Mouse (Mus musculus): ENCODE measurements at regions not wholly inside any gene's neighbourhood (a gene's known extent, or its start where the extent isn't known, plus 50 kb on each side); places are given as distances from the start of the nearest gene placed in this dataset.

DNA sequence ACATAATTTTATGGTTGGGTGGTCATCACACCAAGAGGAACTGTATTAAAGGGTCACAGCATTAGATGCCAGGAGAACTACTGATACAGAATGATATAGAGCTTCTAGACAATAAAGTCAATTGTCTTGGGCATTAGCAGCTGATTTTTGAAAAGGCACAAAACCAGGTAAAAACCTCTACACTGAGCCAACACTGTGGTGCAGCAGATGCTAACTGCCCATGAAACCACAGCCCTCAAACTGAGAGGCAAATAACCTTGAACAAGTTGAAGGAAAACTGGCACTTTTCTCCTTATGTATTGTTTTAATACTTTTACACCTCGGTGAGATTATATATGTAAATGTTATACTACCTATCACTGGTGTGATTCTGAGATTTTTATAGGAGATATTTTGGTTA, 195.9 kb upstream of the Vegfc start:
- no peaks in the 10 kb centered on the region for H3K27me3 ChIP-seq
- H3K4me1 ChIP-seq (replicated peaks), result no peaks in the 10 kb centered on the region
- H3K27ac ChIP-seq (replicated peaks), result no peak overlapping the region
- WGBS, result 83% methylated on average over 1 of the region's 1 CpGs
- no peaks in the 10 kb centered on the region for H3K9me3 ChIP-seq
- no peaks in the 10 kb centered on the region for H3K36me3 ChIP-seq
- ATAC-seq (ENCODE audit: low FRiP score, low read depth), result no peak
- H3K4me2 ChIP-seq, result no peak overlapping the region
- no peak overlapping the region for H3K9ac ChIP-seq
- no peak overlapping the region for H3K4me3 ChIP-seq

DNA sequence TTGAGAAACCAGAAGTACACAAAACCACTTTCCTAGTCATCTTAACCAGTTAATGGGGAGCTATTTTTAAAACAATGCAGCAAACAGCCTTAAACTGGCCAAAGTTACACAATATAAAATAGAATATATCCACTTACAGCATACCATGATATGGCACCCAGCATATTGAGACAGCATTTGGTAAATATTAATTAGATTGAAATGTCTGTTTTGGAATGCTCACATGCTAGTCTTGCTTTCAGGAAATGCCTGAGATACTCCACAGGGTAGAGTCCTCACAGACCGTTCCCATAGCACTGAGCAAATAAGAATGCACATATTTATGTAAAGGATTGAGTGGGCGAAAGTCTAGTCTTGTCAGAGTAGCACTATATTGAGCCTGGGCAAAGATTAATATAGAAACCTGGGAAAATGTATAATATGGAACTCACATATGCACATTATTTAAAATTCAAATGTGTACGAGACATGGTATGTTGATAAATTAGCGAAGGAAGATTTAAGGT, 185.1 kb upstream of the Vegfc start:
- WGBS, result 83% methylated on average over 4 of the region's 4 CpGs
- H3K36me3 ChIP-seq, result no peaks in the 10 kb centered on the region

DNA sequence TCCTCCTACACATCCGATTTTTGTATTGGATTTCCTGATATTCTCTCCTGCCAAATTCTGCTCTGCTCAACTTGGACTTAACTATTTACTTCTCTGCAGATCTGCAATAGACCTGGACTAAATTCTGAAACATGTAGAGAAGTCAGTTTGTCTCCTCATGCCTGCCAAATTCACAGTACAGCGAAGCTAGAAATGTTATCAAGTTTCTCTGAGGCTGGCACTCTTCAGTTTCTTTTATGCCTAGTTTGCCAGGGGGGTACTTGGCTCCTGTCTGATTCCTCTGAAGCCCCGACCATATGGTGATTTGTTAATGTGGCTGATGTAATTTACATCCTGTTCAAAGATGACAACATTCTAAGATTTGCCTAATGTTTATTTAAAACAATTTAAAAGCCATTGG, 184.6 kb upstream of the Vegfc start:
- no peak overlapping the region for H3K4me3 ChIP-seq
- WGBS, result 65% methylated on average over 3 of the region's 3 CpGs
- no peak overlapping the region for H3K4me2 ChIP-seq
- no peaks in the 10 kb centered on the region for H3K27me3 ChIP-seq
- H3K27ac ChIP-seq (replicated peaks), result no peak overlapping the region
- no peak for ATAC-seq (ENCODE audit: low FRiP score, low read depth)
- H3K36me3 ChIP-seq, result no peaks in the 10 kb centered on the region
- H3K9me3 ChIP-seq, result no peaks in the 10 kb centered on the region
- no peak overlapping the region for H3K9ac ChIP-seq
- no peaks in the 10 kb centered on the region for H3K4me1 ChIP-seq (replicated peaks)

More for the DNA sequence above, 185.1 kb upstream of the Vegfc start:
- no peaks in the 10 kb centered on the region for H3K27me3 ChIP-seq
- no peak overlapping the region for H3K9ac ChIP-seq
- no peak overlapping the region for H3K27ac ChIP-seq (replicated peaks)
- ATAC-seq (ENCODE audit: low FRiP score, low read depth), result no peak
- H3K4me2 ChIP-seq, result no peak overlapping the region
- H3K4me3 ChIP-seq, result no peak overlapping the region
- H3K4me1 ChIP-seq (replicated peaks), result no peaks in the 10 kb centered on the region
- H3K9me3 ChIP-seq, result no peaks in the 10 kb centered on the region

DNA sequence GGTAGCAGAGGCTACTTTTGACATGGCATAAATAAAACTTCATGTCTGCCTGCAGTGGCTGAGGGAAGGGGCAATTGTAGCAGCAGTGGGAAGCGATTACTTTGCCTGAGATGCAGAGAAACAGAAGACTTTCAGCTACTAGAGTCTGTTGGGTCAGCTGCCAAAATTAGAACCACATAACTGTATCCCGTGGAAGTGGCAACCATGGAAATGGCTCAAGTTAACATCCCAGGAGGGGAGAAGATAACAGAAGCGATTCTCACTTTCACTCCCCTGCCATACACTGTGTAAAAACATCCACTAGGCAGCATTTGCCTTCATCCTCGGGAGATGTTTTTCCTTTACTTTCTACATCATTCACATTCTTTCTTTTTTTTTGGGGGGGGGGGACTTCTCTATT, 155.1 kb upstream of the Vegfc start:
- H3K9ac ChIP-seq, result no peak overlapping the region
- H3K27me3 ChIP-seq, result no peaks in the 10 kb centered on the region
- no peaks in the 10 kb centered on the region for H3K4me1 ChIP-seq (replicated peaks)
- H3K4me2 ChIP-seq, result no peak overlapping the region
- no peak overlapping the region for H3K4me3 ChIP-seq
- H3K9me3 ChIP-seq, result no peaks in the 10 kb centered on the region
- 75% methylated on average over 4 of the region's 4 CpGs for WGBS
- no peak overlapping the region for H3K27ac ChIP-seq (replicated peaks)
- no peak for ATAC-seq (ENCODE audit: low FRiP score, low read depth)
- no peaks in the 10 kb centered on the region for H3K36me3 ChIP-seq

DNA sequence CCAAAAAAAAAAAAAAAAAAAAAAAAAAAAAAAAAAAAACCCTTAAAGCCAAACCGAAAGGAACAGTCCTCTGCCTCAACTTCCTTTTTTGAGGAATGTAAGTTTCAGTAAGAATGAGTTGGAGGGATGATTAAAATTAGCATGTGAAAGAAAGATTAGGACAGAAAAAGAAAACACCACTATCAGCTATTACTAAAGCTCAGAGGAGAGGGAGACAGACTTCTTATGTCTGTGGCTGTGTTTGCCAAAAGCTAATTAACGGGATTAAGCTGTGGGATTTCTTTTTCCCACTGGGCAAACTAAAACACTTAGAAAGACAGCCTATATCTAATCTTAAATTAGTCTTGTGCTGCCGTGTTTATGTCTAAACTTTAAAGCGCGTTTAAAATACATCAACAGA, 146.7 kb upstream of the Vegfc start:
- Histone ChIP-seq H3K4me1 (replicated peaks) (no peaks in the 10 kb centered on the region), H3K27me3 (no peaks in the 10 kb centered on the region), H3K4me2 (no peak overlapping the region), H3K27ac (replicated peaks) (no peak overlapping the region), H3K36me3 (no peaks in the 10 kb centered on the region), H3K9me3 (no peaks in the 10 kb centered on the region), H3K4me3 (no peak overlapping the region), H3K9ac (no peak overlapping the region)
- no peak for ATAC-seq (ENCODE audit: low FRiP score, low read depth)
- 68% methylated on average over 5 of the region's 5 CpGs for WGBS

DNA sequence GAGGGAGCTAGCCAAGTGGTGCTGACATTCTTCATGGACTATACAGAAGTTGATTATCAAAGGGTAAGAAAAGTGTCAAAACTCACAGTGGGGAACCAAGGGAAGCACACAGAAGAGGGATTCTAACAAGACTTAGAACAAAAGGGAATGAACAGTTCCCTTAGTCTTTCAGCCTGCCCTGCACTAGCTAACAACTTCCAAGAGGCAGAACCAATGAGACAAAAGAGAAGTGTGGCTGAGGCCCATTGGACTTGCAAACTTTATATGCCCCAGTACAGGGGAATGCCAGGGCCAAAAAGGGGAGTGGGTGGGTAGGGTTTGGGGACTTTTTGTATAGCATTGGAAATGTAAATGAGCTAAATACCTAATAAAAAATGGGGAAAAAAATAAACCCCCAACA, 139.0 kb upstream of the Vegfc start:
- Histone ChIP-seq H3K27me3 (no peaks in the 10 kb centered on the region), H3K4me1 (replicated peaks) (no peaks in the 10 kb centered on the region), H3K9me3 (no peaks in the 10 kb centered on the region), H3K36me3 (no peaks in the 10 kb centered on the region), H3K4me2 (no peak overlapping the region), H3K9ac (no peak overlapping the region), H3K4me3 (no peak overlapping the region), H3K27ac (replicated peaks) (no peak overlapping the region)
- ATAC-seq (ENCODE audit: low FRiP score, low read depth), result no peak

DNA sequence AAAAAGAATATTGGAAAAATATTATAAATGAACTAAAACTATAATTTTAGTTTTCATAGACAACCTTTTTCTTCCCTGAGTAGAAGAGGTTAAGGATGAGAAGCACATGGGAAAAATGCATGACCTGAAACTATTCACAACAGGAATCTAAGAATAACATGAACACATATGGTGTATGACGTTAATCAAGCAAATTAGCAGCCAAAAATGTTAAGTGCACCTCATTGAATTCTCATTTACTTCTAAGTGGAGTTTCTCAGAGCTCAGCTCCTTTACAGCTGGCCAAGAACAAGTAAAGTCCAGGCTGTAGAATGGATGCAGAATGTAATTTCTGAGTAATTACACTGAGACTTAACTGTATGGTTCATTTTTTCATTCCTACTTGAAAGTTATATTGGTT, 137.9 kb upstream of the Vegfc start:
- Histone ChIP-seq H3K4me3 (no peak overlapping the region), H3K36me3 (no peaks in the 10 kb centered on the region), H3K9ac (no peak overlapping the region), H3K27ac (replicated peaks) (no peak overlapping the region), H3K4me2 (no peak overlapping the region), H3K4me1 (replicated peaks) (no peaks in the 10 kb centered on the region), H3K27me3 (no peaks in the 10 kb centered on the region), H3K9me3 (no peaks in the 10 kb centered on the region)
- no peak for ATAC-seq (ENCODE audit: low FRiP score, low read depth)
- 62% methylated on average over 1 of the region's 1 CpGs for WGBS

DNA sequence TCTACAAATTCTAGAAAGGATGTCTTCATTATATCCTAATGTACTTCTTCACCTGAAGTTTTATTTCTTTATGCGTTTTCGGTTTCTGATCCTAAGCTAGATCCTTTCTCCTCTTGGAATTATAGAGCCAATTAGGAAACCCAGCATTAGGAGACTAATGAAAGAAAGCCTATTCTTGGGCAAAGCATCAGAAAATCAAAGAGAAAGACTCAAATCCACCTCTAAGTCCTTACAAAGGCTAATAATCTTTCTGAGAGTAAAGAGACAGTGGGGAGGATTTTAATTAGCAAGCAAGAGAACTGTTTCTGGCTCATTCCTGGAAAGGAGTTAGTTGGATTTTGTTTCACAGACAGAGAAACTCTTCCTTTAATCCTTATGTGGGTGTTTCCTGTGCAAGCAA, 136.3 kb upstream of the Vegfc start:
- Histone ChIP-seq H3K27ac (replicated peaks) (no peak overlapping the region), H3K4me3 (no peak overlapping the region), H3K27me3 (no peaks in the 10 kb centered on the region), H3K36me3 (no peaks in the 10 kb centered on the region), H3K9ac (no peak overlapping the region), H3K9me3 (no peaks in the 10 kb centered on the region), H3K4me2 (no peak overlapping the region), H3K4me1 (replicated peaks) (no peaks in the 10 kb centered on the region)
- no peak for ATAC-seq (ENCODE audit: low FRiP score, low read depth)
- 93% methylated on average over 2 of the region's 2 CpGs for WGBS

DNA sequence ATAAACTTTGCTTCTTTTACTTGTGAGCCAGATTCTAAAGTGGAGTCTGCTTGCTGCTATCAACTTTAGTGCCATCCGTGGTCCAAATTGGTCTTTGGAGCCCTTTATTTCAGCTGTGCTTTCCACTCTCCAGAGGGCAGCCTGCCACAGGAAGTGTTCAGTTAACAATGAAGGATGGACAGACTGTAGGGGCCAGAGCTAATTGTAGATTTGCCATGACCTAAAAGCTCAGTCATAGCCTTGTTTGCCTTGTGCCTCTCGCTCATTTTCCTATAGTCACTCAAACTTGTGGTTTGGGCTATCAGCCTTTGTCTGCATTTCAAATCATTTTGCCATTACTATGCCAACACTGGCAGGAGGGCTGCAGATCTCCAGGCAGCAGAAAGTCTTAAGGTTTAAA, 131.8 kb upstream of the Vegfc start:
- Histone ChIP-seq H3K27ac (replicated peaks) (no peak overlapping the region), H3K27me3 (no peaks in the 10 kb centered on the region), H3K4me1 (replicated peaks) (no peaks in the 10 kb centered on the region), H3K9me3 (no peaks in the 10 kb centered on the region), H3K4me3 (no peak overlapping the region), H3K9ac (no peak overlapping the region), H3K4me2 (no peak overlapping the region), H3K36me3 (no peaks in the 10 kb centered on the region)
- peak; percentile 54; the same call in 1 of the 2 replicates for ATAC-seq (ENCODE audit: low FRiP score, low read depth)
- 26% methylated on average over 2 of the region's 2 CpGs for WGBS

DNA sequence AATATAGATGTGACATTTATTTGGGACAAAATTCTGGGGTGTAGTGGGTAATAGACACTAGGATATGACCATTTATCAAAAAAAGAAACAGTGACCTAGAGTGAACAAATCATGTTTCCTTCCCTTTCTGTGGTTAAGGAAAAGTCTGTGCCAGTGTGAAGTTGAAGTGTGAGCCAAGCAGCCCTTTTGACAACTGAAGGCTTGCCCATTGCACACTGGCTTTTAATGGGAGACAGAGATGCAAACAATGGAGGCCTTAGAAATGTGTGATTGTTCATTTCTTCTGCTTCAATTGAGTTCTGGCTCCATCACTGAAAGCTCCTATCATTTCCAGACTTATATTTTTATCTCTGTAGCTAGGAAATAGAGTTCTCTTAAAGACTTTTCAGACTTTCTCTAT, 130.0 kb upstream of the Vegfc start:
- Histone ChIP-seq H3K4me2 (no peak overlapping the region), H3K27me3 (no peaks in the 10 kb centered on the region), H3K4me1 (replicated peaks) (no peaks in the 10 kb centered on the region), H3K9ac (no peak overlapping the region), H3K9me3 (no peaks in the 10 kb centered on the region), H3K4me3 (no peak overlapping the region), H3K36me3 (no peaks in the 10 kb centered on the region), H3K27ac (replicated peaks) (no peak overlapping the region)
- no peak for ATAC-seq (ENCODE audit: low FRiP score, low read depth)

DNA sequence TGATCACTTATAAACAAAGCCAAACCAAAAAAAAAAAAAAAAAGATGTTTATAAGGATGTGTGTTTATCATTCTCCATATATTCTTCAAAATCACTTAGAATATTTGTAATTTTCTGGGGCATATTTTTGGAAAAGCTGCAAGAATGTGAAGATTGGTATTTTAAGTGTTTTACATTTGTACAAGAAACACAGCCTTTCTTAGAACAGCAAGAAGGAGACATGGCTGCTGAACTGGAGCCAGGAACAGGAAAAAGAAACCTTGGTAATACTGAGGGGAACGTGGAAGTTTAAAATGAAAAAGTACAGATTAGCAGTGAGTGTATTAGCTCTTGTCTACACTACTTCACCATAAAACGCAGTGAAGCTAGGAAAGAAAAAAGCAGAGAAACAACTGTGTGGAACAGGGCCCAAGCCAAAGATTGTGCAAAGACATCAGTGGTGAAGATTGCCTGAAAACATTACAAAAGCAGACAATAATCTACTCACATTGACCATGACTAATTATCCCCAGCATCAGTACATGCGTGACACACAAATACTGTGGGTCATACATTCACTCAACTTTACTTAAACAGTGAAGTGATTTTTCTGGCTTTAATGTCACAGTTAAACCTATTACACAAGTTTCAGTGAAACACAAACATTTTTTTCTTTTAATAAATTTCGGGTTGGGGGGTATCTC, 122.8 kb upstream of the Vegfc start:
- H3K9ac ChIP-seq, result no peak overlapping the region
- no peaks in the 10 kb centered on the region for H3K27me3 ChIP-seq
- no peak overlapping the region for H3K4me2 ChIP-seq
- ATAC-seq (ENCODE audit: low FRiP score, low read depth), result no peak
- no peaks in the 10 kb centered on the region for H3K36me3 ChIP-seq
- H3K4me1 ChIP-seq (replicated peaks), result no peaks in the 10 kb centered on the region
- no peak overlapping the region for H3K4me3 ChIP-seq
- WGBS, result 74% methylated on average over 4 of the region's 4 CpGs
- H3K27ac ChIP-seq (replicated peaks), result no peak overlapping the region
- no peaks in the 10 kb centered on the region for H3K9me3 ChIP-seq

DNA sequence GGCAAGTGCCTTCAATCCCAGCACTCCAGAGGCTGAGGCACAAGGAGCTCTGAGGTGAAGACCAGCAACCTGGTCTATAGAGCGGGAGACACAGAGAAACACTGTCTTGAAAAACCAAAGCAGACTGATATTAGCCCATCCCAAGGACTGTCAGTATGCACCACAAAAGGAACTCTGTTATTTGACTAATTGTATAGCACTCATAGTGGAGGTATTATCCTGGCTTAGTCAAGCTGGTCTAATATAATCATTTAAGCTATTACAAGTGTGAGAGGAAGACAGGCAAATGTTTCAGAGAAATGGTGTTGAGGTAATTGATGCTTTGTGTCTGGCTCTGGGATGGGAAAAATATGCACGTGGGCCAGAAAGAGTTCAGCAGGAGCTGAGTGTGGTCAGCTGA, 121.3 kb upstream of the Vegfc start:
- WGBS, result 60% methylated on average over 2 of the region's 2 CpGs
- Histone ChIP-seq H3K4me3 (no peak overlapping the region), H3K4me2 (no peak overlapping the region), H3K9ac (no peak overlapping the region), H3K36me3 (no peaks in the 10 kb centered on the region), H3K4me1 (replicated peaks) (no peaks in the 10 kb centered on the region), H3K27ac (replicated peaks) (no peak overlapping the region), H3K9me3 (no peaks in the 10 kb centered on the region), H3K27me3 (no peaks in the 10 kb centered on the region)
- no peak for ATAC-seq (ENCODE audit: low FRiP score, low read depth)

DNA sequence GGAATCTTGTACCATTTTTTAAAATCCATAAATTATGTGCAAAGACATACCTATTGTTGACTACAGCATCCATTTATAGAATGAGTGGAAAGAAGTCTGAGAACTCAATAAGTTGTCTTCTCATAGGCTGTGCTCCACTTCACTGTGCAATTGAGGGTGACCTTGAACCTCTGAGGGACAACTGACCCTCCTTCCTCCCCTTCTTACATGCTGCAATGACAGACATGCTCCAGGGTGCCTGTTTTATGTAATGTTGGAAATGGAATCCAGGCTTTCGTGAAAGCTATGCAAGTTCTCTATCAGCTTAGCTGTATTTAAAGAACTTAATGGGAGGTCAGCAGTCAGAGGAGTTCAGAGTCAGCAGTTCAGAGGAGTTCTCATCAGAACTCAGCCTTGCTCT, 118.9 kb upstream of the Vegfc start:
- Histone ChIP-seq H3K9me3 (no peaks in the 10 kb centered on the region), H3K27ac (replicated peaks) (no peak overlapping the region), H3K4me2 (no peak overlapping the region), H3K27me3 (no peaks in the 10 kb centered on the region), H3K36me3 (no peaks in the 10 kb centered on the region), H3K4me1 (replicated peaks) (no peaks in the 10 kb centered on the region), H3K4me3 (no peak overlapping the region), H3K9ac (no peak overlapping the region)
- no peak for ATAC-seq (ENCODE audit: low FRiP score, low read depth)
- 76% methylated on average over 1 of the region's 1 CpGs for WGBS
